ENCODE assay signal across 9 mouse cellular contexts in genomic region chr10:120811796-120812443, GRCm38 (mm10).
DNase-seq lines count a peak whose midpoint lies in the region; ATAC-seq and TF ChIP-seq lines count a peak whose summit lies in the region.
"Had no signal": no experiment of that assay in that cellular context is flagged by ENCODE, and none has a peak within 500 bp of the region (broad histone marks: within the 10 kb centered on the region; RNA-seq: fewer than 3 reads in every experiment).

No protein-coding gene starts in this region.

- no peaks in the 10 kb centered on the region; the same call in 1 of the 2 replicates for H3K27me3 ChIP-seq in kidney, adult 2 months (replicated peaks; ENCODE audit: control insufficient read depth, insufficient read depth, low read length)
- no peaks in the 10 kb centered on the region for H3K27me3 ChIP-seq in forebrain, embryonic 13.5 days
- no peaks in the 10 kb centered on the region for H3K27me3 ChIP-seq in liver, embryonic 14.5 days (ENCODE audit: control insufficient read depth, insufficient read depth, low read length)

- ATAC-seq in forebrain, embryonic 13.5 days: no peak
- no peak for ATAC-seq in liver, embryonic 14.5 days (ENCODE audit: insufficient read depth)
- no peak for ATAC-seq in inflammation-experienced regulatory T-cells, adult 6 months

- TF ChIP-seq POLR2A in kidney, adult 2 months (IDR thresholded peaks at IDR 0.05; ENCODE audit: low read depth, low read length): no peak

- H3K4me2 ChIP-seq in forebrain, embryonic 13.5 days: peak overlapping the region; percentile 51
- H3K4me2 ChIP-seq in liver, embryonic 14.5 days (ENCODE audit: low read depth): peak overlapping the region; percentile 44

- TF ChIP-seq EP300 in liver, embryonic 14.5 days (IDR thresholded peaks at IDR 0.05; ENCODE audit: low read depth): no peak

- H3K9me3 ChIP-seq in forebrain, embryonic 13.5 days (replicated peaks): no peaks in the 10 kb centered on the region
- H3K9me3 ChIP-seq in liver, embryonic 14.5 days (ENCODE audit: control insufficient read depth, low read length): no peaks in the 10 kb centered on the region

- no peak overlapping the region for H3K27ac ChIP-seq in kidney, adult 2 months (ENCODE audit: insufficient read depth, low read depth, low read length)
- peak overlapping the region; percentile 69; the same call in 1 of the 2 replicates for H3K27ac ChIP-seq in forebrain, embryonic 13.5 days
- H3K27ac ChIP-seq in liver, embryonic 14.5 days: no peak overlapping the region

- no peak for DNase-seq in kidney, adult 2 months
- DNase-seq in kidney, adult 8-10 months: no peak
- DNase-seq in ZHBTc4 (ENCODE audit: low read depth, low spot score): peak; percentile 17
- DNase-seq in liver, embryonic 14.5 days (ENCODE audit: low read depth in 3 of 3, low spot score in 3 of 3): no peak
- DNase-seq in urinary bladder, postnatal 4 days (ENCODE audit: low spot score in 2 of 2): no peak
- DNase-seq in gastrocnemius, adult 8-10 months (ENCODE audit: low spot score in 2 of 2): no peak
- DNase-seq: cerebellum, adult 18-20 months had no signal

- no peak for TF ChIP-seq CTCF in kidney, adult 2 months (conservative IDR thresholded peaks at IDR 0.05; ENCODE audit: insufficient read depth, insufficient read length, low read depth, low read length)
- no peak for TF ChIP-seq CTCF in liver, embryonic 14.5 days (IDR thresholded peaks at IDR 0.05; ENCODE audit: low read depth)

- H3K36me3 ChIP-seq in kidney, adult 2 months (ENCODE audit: control insufficient read depth, insufficient read depth, low read length): no peaks in the 10 kb centered on the region
- no peaks in the 10 kb centered on the region for H3K36me3 ChIP-seq in forebrain, embryonic 13.5 days (ENCODE audit: poor library complexity, severe bottlenecking)
- no peaks in the 10 kb centered on the region for H3K36me3 ChIP-seq in liver, embryonic 14.5 days (replicated peaks; ENCODE audit: control insufficient read depth, insufficient read depth, low read depth)

- H3K9ac ChIP-seq in forebrain, embryonic 13.5 days: peak overlapping the region; percentile 31; the same call in 1 of the 2 replicates
- no peak overlapping the region; the same call in 1 of the 2 replicates for H3K9ac ChIP-seq in liver, embryonic 14.5 days (replicated peaks)

- no peaks in the 10 kb centered on the region; the same call in 1 of the 2 replicates for H3K4me1 ChIP-seq in kidney, adult 2 months (ENCODE audit: control insufficient read depth, insufficient read depth, low read length)
- H3K4me1 ChIP-seq in forebrain, embryonic 13.5 days: peaks cover 39% of the 10 kb centered on the region
- H3K4me1 ChIP-seq in liver, embryonic 14.5 days (replicated peaks; ENCODE audit: control insufficient read depth in 2 of 2, insufficient read depth in 2 of 2, low read length in 1 of 2): peaks cover 0 to 4% of the 10 kb centered on the region in 2 experiments; a peak in 2 of 4 replicates

- peak overlapping the region; percentile 10; the same call in 1 of the 2 replicates for H3K4me3 ChIP-seq in kidney, adult 2 months (ENCODE audit: insufficient read depth, low read depth, low read length)
- peak overlapping the region; percentile 19 for H3K4me3 ChIP-seq in forebrain, embryonic 13.5 days
- no peak overlapping the region for H3K4me3 ChIP-seq in liver, embryonic 14.5 days (ENCODE audit: insufficient read depth in 1 of 2, low read depth in 2 of 2, low read length in 2 of 2)

- WGBS in kidney, adult 2 months: 22% methylated on average over 24 of the region's 24 CpGs
- WGBS in forebrain, embryonic 13.5 days: 41% methylated on average over 24 of the region's 24 CpGs
- WGBS in liver, embryonic 14.5 days (ENCODE audit: insufficient replicate concordance): 13% methylated on average over 24 of the region's 24 CpGs

Comparison
In these comparisons a context has a peak if more than half of its experiments do, and no peak if none do; other contexts are left out.
1. H3K4me3 ChIP-seq: peak in kidney, adult 2 months (single experiment) and forebrain, embryonic 13.5 days (single experiment); none in liver, embryonic 14.5 days (0 of 2).